Mouse (Mus musculus) G1E (cell line): ENCODE measurements around the gene Sigirr. TPM values are rescaled to one million over a fixed set of nuclear protein-coding genes. Genes with fewer than 3 reads are reported as not detected.

ENCODE experiments used
- ATAC-seq: 2 replicates; pipeline ENCODE4 v1.8.0; 2016; ENCODE audit warnings: mild to moderate bottlenecking; ENCODE audit not compliant: insufficient number of reproducible peaks, poor library complexity, low FRiP score, severe bottlenecking; ENCODE audit errors: extremely low read depth
- DNase-seq: peaks from one replicate; pipeline ENCODE4 v3.0.0; 2012; ENCODE audit warnings: low spot score
- H3K27me3 ChIP-seq: 2 replicates; pipeline ENCODE4 v1.6.1; 2012; ENCODE audit warnings: mild to moderate bottlenecking, low read length, inconsistent platforms; ENCODE audit not compliant: insufficient read depth
- H3K36me3 ChIP-seq: replicated peaks from 2 replicates; pipeline ENCODE3; 2012; ENCODE audit warnings: mild to moderate bottlenecking, inconsistent platforms
- H3K4me1 ChIP-seq: 2 replicates; pipeline ENCODE4 v1.6.1; 2012; ENCODE audit warnings: low read depth, low read length, inconsistent platforms, mixed read lengths; ENCODE audit not compliant: insufficient read depth
- H3K4me3 ChIP-seq: 2 replicates; pipeline ENCODE4 v1.5.1; 2012; ENCODE audit warnings: low read depth, mild to moderate bottlenecking, inconsistent platforms, low read length, moderate library complexity, mixed read lengths
- H3K9me3 ChIP-seq: replicated peaks from 2 replicates; pipeline ENCODE4 v1.6.1; 2012; ENCODE audit warnings: inconsistent platforms
- CTCF ChIP-seq: IDR thresholded peaks from 2 replicates; pipeline ENCODE4 v1.5.1; 2012; ENCODE audit warnings: low read depth, low read length, inconsistent platforms, mixed read lengths
- GATA1 ChIP-seq: IDR thresholded peaks from 2 replicates; pipeline ENCODE4 v1.6.1; 2012; ENCODE audit warnings: borderline replicate concordance, low read length, inconsistent platforms, mixed read lengths
- GATA2 ChIP-seq: IDR thresholded peaks from 2 replicates; pipeline ENCODE4 v1.6.1; 2012; ENCODE audit warnings: low read depth, low read length, inconsistent platforms, borderline replicate concordance
- POLR2AphosphoS5 ChIP-seq: IDR thresholded peaks from 2 replicates; pipeline ENCODE4 v1.6.1; 2012; ENCODE audit warnings: low read depth, low read length, inconsistent platforms; ENCODE audit not compliant: insufficient replicate concordance
- TAL1 ChIP-seq: conservative IDR thresholded peaks from 2 replicates; pipeline ENCODE4 v1.6.1; 2012; ENCODE audit warnings: low read depth, low read length, inconsistent platforms, mixed read lengths
- polyA plus RNA-seq: library from polyadenylated mRNA; stranded (reverse); fragments of >175 nt; gene quantifications from 2 replicates; pipeline ENCODE4 v1.2.3, GENCODE M21; 2012
- total RNA-seq, 2 experiments: library from RNA; stranded (forward) in 1 of 2; stranded (reverse) in 1 of 2; fragments of 200-1000 nt in 1 of 2; fragments of >200 nt in 1 of 2; fragmentation: Nextera tagmentation in 1 of 2; gene quantifications; 2 replicates each; pipeline ENCODE4 v1.2.3; 2014 to 2017

Sigirr gene
- total and polyA plus RNA-seq, 3 experiments = 6.7 to 8.6 (median 6.9) TPM

DNA sequence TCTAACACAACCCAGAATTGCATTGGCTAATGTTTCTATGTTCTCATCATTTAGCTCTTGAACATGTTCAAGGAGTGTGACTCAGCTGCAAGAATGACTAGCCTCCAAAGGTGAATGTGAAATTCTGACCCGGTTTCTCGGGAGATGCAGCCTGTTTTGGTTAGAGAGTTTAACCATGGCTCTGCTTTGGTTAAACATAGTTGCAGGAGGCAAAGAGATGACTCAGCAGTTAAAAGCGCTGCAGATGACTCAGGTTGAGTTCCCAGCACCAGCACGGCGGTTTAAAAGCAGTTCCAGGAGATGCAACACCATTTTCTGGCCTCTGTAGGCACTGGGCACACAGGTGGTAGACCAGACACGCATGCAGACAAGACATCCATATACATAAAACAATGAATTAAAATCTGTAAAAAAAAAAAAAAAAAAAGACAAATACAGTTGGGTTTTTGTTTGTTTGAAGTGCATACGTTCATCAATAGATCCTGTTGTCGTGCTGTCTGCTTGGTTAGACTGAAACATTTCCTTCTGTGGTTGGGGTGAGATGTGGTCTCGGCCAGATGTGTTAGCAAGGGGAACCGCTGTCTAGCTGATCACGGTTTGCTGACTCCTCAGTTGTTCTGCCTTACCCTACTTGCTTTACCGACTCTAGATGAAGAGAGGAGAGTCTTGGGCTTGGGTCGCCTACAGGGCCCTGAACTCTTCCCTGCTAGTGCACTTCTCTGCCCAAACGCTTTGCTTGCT is 41.6 kb downstream of the Sigirr start:
- no peak for ATAC-seq
- no peaks in the 10 kb centered on the region for H3K4me1 ChIP-seq
- no peaks in the 10 kb centered on the region for H3K36me3 ChIP-seq
- H3K4me3 ChIP-seq = no peak overlapping the region
- H3K9me3 ChIP-seq = no peaks in the 10 kb centered on the region
- DNase-seq = no peak
- no peak for TF ChIP-seq TAL1
- peaks cover 41% of the 10 kb centered on the region for H3K27me3 ChIP-seq

DNA sequence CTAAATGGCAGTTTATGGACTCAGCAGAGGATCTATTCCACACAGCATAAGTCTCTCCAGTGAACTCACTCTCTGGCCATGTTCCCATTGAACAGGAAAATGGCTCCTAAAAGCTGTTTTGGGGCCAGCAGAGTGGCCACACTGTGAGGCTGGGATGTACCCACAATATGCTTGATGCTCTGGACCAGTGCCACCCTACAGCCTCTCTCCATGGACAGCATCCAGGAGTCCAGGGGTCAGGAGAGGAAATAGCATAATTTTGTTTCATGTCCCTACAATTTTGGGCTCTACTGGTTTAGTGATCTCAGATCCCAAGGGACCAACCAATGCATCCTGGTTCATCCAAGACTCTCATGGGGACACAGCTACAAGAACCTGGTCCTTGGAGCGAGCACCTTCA is 42.8 kb downstream of the Sigirr start:
- H3K27me3 ChIP-seq = peaks cover 35% of the 10 kb centered on the region
- no peak for DNase-seq
- H3K36me3 ChIP-seq = no peaks in the 10 kb centered on the region
- H3K4me3 ChIP-seq = no peak overlapping the region
- no peak for ATAC-seq
- no peaks in the 10 kb centered on the region for H3K9me3 ChIP-seq
- no peaks in the 10 kb centered on the region for H3K4me1 ChIP-seq
- TF ChIP-seq GATA2 (no peak), TAL1 (no peak), GATA1 (no peak), POLR2AphosphoS5 (no peak), CTCF (no peak)

DNA sequence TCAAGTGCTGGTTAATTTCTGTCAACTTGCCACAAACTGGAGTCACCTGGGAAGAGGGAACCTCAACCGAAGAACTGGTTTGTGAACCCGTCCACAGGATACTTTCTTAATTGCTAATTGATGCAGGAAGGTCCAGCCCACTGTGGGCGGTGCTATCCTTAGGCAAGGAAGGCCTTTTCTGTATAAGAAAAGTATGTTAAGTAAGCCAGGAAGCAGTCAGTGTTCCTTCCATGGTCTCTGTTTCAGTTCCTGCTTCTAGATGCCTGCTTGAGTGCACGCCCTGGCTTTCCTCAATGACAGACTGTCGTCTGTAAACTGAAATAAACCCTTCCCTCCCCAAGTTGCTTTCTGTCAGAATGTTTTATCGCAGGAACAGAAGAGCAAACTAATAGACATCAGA is 43.4 kb downstream of the Sigirr start:
- no peaks in the 10 kb centered on the region for H3K4me1 ChIP-seq
- TF ChIP-seq CTCF = no peak
- TF ChIP-seq GATA1 = no peak
- no peak for TF ChIP-seq TAL1
- TF ChIP-seq POLR2AphosphoS5 = no peak
- no peak for TF ChIP-seq GATA2
- H3K4me3 ChIP-seq = no peak overlapping the region
- DNase-seq (no peak), ATAC-seq (no peak)
- no peaks in the 10 kb centered on the region for H3K36me3 ChIP-seq
- no peaks in the 10 kb centered on the region for H3K9me3 ChIP-seq
- H3K27me3 ChIP-seq = peaks cover 34% of the 10 kb centered on the region

DNA sequence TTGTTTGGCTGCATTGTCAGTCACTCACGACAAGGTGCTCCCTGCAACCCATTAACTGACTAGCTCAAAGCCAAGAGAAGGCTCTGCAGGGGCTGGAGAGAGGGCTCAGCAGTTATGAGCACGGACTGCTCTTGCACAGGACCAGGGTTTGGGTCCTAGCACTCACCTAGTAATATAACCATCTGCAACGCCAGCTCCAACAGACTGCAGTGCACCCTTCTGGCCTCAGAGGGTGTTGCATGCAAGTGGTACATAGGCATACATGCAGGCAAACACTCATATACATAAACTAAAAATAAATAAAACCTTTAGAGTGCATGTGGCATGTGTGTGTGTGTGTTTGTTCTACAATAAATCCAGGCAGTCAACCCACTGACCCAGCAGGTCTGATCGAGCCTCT is 44.6 kb downstream of the Sigirr start:
- H3K4me1 ChIP-seq = no peaks in the 10 kb centered on the region
- H3K9me3 ChIP-seq = no peaks in the 10 kb centered on the region
- H3K27me3 ChIP-seq = peaks cover 31% of the 10 kb centered on the region
- DNase-seq = no peak
- no peaks in the 10 kb centered on the region for H3K36me3 ChIP-seq
- TF ChIP-seq GATA2 (no peak), GATA1 (no peak), POLR2AphosphoS5 (no peak), CTCF (no peak), TAL1 (no peak)
- H3K4me3 ChIP-seq = no peak overlapping the region
- no peak for ATAC-seq

DNA sequence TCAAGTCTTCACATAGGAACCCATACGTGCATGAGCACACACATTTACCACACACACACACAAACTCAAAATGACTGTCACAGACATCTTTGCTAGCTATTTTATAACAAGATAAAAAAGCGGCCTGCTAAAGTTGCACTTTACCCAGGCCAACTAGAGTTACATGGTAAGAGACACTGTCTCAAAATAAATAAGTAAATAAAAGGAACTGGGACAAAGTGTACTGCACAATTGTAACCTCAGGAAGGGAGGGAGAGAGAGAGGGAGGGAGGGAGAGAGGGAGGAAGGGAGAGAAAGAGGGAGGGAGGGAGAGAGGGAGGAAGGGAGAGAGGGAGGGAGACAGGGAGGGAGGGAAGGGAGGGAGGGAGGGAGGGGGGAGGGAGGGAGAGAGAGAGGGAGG is 48.0 kb downstream of the Sigirr start:
- no peak for DNase-seq
- Histone ChIP-seq H3K4me3 (no peak overlapping the region), H3K36me3 (no peaks in the 10 kb centered on the region), H3K4me1 (peaks cover 18% of the 10 kb centered on the region), H3K27me3 (peaks cover 13% of the 10 kb centered on the region; the same call in 1 of the 2 replicates), H3K9me3 (no peaks in the 10 kb centered on the region)
- no peak for ATAC-seq
- TF ChIP-seq CTCF = no peak
- no peak for TF ChIP-seq POLR2AphosphoS5
- TF ChIP-seq GATA1 = no peak
- no peak for TF ChIP-seq GATA2
- no peak for TF ChIP-seq TAL1

DNA sequence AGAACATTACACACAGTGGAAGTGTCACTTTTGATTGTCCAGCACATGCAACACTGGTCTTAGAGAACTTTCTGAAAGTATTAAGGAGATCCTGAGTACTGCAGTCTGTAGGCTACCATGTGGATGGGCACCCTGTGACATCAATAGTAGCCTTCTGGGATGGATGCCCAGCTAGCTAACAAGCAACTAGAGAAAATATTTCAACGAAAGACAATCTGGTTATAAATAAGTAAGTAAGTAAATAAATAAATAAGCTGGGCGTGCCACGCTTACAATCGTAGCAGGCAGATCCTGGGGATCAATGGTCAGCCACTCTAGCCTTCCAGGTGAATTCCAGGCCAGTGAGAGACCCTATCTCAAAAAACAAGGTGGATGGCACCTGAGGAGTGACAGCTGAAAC is 48.4 kb downstream of the Sigirr start:
- peaks cover 13% of the 10 kb centered on the region; the same call in 1 of the 2 replicates for H3K27me3 ChIP-seq
- DNase-seq (no peak), ATAC-seq (no peak)
- H3K36me3 ChIP-seq = no peaks in the 10 kb centered on the region
- H3K4me3 ChIP-seq = no peak overlapping the region
- TF ChIP-seq POLR2AphosphoS5 (no peak), CTCF (no peak), GATA2 (no peak), GATA1 (no peak), TAL1 (no peak)
- no peaks in the 10 kb centered on the region for H3K9me3 ChIP-seq
- peaks cover 22% of the 10 kb centered on the region for H3K4me1 ChIP-seq
